Mouse (Mus musculus) E14TG2a.4 (cell line): ENCODE data around the gene Gm11938.

Experiments used
- H3K27me3 ChIP-seq: 2 replicates; pipeline ENCODE4 v1.6.1; 2014; ENCODE audit warnings: low read length, control low read depth; ENCODE audit not compliant: insufficient read depth
- H3K36me3 ChIP-seq: 2 replicates; pipeline ENCODE4 v1.6.1; 2014; ENCODE audit warnings: low read length, control low read depth; ENCODE audit not compliant: insufficient read depth
- H3K4me1 ChIP-seq: replicated peaks from 2 replicates; pipeline ENCODE4 v1.6.1; 2014; ENCODE audit warnings: low read depth, low read length, control low read depth
- H3K4me3 ChIP-seq: replicated peaks from 2 replicates; pipeline ENCODE4 v1.5.1; 2014; ENCODE audit warnings: mild to moderate bottlenecking, low read length
- H3K9me3 ChIP-seq: 2 replicates; pipeline ENCODE4 v1.6.1; 2014; ENCODE audit warnings: low read length, control low read depth
- CTCF ChIP-seq: conservative IDR thresholded peaks from 2 replicates; pipeline ENCODE4 v1.5.1; 2014; ENCODE audit warnings: low read length
- NANOG ChIP-seq: IDR thresholded peaks from 2 replicates; pipeline ENCODE4 v1.6.1; 2014; ENCODE audit warnings: borderline replicate concordance, low read length, mixed read lengths
- POU5F1 ChIP-seq: IDR thresholded peaks from 2 replicates; pipeline ENCODE4 v1.6.1; 2014; ENCODE audit warnings: low read length, borderline replicate concordance

Gm11938 gene

DNA sequence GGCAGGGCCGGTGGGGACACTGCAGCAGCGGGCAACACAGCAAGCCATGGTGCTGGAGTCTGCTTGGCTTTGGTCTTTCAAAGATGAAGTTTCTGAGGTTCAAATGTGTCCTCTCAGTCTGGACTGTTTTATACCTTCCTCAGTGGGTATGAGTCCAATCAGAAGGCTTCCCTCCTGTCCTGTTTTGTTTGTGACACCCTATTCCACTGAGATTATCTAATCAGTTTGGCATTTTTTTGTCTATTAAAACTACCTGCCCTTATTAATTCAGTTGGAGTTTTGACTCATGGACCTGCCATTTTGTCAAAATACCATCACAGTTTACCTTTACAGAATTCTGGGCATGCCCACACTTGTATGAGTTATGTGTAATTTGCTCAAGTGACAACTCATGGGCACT is 46.4 kb downstream of the Gm11938 start, which contains the start of gene Krtap3-2:
Gene Krtap3-2 (minus strand): TSS at position 101 of the 400 bp plus-strand sequence.
- H3K36me3 ChIP-seq = no peaks in the 10 kb centered on the region
- H3K4me1 ChIP-seq = no peaks in the 10 kb centered on the region
- H3K9me3 ChIP-seq = no peaks in the 10 kb centered on the region
- no peak for TF ChIP-seq CTCF
- H3K27me3 ChIP-seq = no peaks in the 10 kb centered on the region
- no peak within 1 kb of the TSS for H3K4me3 ChIP-seq

DNA sequence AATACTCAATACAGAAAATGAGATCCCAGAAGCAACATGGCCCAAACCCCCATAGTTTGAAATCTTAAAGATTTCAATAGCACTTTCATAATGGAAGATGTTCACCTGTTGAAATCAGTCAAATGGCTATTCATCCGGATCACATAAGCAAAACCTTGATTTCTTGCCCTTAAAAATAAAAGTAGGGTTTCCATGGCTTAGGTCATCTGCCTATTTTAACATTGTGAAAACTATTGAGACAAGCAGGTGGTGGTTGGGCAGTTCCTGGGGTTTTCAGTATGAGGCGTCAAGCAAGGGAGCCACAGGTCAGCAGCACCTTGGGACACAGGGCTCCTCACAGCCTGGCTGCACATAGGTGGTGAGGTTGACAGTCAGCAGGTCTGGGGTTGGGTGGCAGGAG is 46.9 kb downstream of the Gm11938 start:
- no peaks in the 10 kb centered on the region for H3K4me1 ChIP-seq
- H3K36me3 ChIP-seq = no peaks in the 10 kb centered on the region
- no peak overlapping the region for H3K4me3 ChIP-seq
- no peaks in the 10 kb centered on the region for H3K9me3 ChIP-seq
- TF ChIP-seq NANOG (no peak), POU5F1 (no peak), CTCF (no peak)
- H3K27me3 ChIP-seq = no peaks in the 10 kb centered on the region
